14 mouse cellular contexts compared by ENCODE assay signal in the genomic region with DNA sequence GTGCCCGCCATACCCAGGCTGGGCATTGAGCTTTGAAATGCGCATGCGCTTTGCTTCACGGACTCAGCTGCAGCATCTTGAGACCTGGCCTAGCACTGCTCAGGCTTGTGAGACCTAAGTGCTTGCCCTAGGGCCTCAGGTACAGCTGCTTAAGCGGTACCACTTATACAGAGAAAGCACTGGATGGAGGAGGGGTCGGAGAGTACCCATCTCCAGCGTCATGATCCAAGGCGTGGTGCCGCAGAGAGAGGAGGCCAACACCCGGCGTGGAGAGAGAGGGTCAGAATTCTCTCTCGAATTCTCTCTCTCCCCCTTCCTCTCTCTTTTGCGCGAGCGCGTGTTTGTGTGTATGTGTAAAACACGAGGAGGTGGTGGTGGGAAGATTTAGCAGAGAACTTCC. TPM values are rescaled to one million over a fixed set of nuclear protein-coding genes. Genes with fewer than 3 reads are reported as not detected.
DNase-seq lines count a peak whose midpoint lies in the region.
"Had no signal": no experiment of that assay in that cellular context is flagged by ENCODE, and none has a peak within 500 bp of the region (broad histone marks: within the 10 kb centered on the region; RNA-seq: fewer than 3 reads in every experiment).

No protein-coding gene starts in this region.

- intact Hi-C loops in heart, postnatal 10 days (cut with DNase I), result no loop called here

- peak; percentile 86 for DNase-seq in heart, adult 11 months
- DNase-seq in heart, postnatal 10 days, result no peak
- peak; percentile 6 to 14 for DNase-seq in right cerebral cortex, postnatal 10 days (ENCODE audit: low spot score in 2 of 2)
- no peak for DNase-seq in right cerebral cortex, adult 18-20 months
- peak; percentile 16 for DNase-seq in urinary bladder, adult 2 months (ENCODE audit: low spot score)
- DNase-seq in urinary bladder, adult 18-20 months (ENCODE audit: low spot score in 2 of 2), result no peak
- DNase-seq in urinary bladder, postnatal 4 days (ENCODE audit: low spot score in 2 of 2), result peak; percentile 16 to 42
- DNase-seq in frontal cortex, adult 2 months (ENCODE audit: extremely low spot score in 1 of 2, low spot score in 1 of 2), result no peak
- DNase-seq: cerebellum, adult 9-11 months; forebrain, postnatal 0 days; gastrocnemius, adult 2 months; heart, adult 18-20 months; left cerebral cortex, postnatal 4 days; lung, postnatal 14 days had no signal

RNA-seq across cellular contexts. Expression of gene Zfp36l2, which starts 12.6 kb away (rescaled TPM):
- total RNA-seq in heart, postnatal 10 days (2021), result 10 to 100 TPM; 36.9 to 42.5 TPM
- 67.9 and 84.3 TPM in 2 replicates for polyA plus RNA-seq in urinary bladder, adult 2 months (2012; rRNA removed)
- 21.4 and 24.3 TPM in 2 replicates for polyA plus RNA-seq in frontal cortex, adult 2 months (2012; rRNA removed)

Comparison
In these comparisons a context has a peak if more than half of its experiments do, and no peak if none do; other contexts are left out.
1. DNase-seq: peak in heart, adult 11 months (single experiment), right cerebral cortex, postnatal 10 days (2 of 2), urinary bladder, adult 2 months (single experiment) and urinary bladder, postnatal 4 days (2 of 2); none in heart, postnatal 10 days (0 of 2), right cerebral cortex, adult 18-20 months (single experiment), urinary bladder, adult 18-20 months (0 of 2) and frontal cortex, adult 2 months (0 of 2).